Mouse (Mus musculus): Measurements from ENCODE around the gene Ceacam1.
"Not testable (repeated sequence)": the region's sequence is repeated elsewhere in the genome, so short reads cannot be mapped to it uniquely, and the experiment has no call there.

The Ceacam1 gene

GRCm38 (mm10) chr7:25439978-25440815 lies 37.2 kb downstream of the Ceacam1 start:
- no peak for DNase-seq (ENCODE audit: low spot score in 2 of 2)

- no peak for DNase-seq (ENCODE audit: low spot score in 2 of 2)
These were observed 38.1 kb downstream of the Ceacam1 start for GRCm38 (mm10) chr7:25439124-25439822.

- DNase-seq (ENCODE audit: low spot score in 2 of 2) = no peak
These were observed 40.7 kb downstream of the Ceacam1 start for GRCm38 (mm10) chr7:25436704-25437103.

- no peak for DNase-seq (ENCODE audit: low spot score in 2 of 2)
These were observed 41.2 kb downstream of the Ceacam1 start for GRCm38 (mm10) chr7:25436226-25436625.

- peak; percentile 24 to 26 for DNase-seq (ENCODE audit: low spot score in 2 of 2)
These were observed 41.9 kb downstream of the Ceacam1 start for GRCm38 (mm10) chr7:25435546-25435851.

GRCm38 (mm10) chr7:25434654-25435545 lies 42.5 kb downstream of the Ceacam1 start:
- no peak for DNase-seq (ENCODE audit: low spot score in 2 of 2)

- DNase-seq (ENCODE audit: low spot score in 2 of 2) = no peak
These were observed 43.4 kb downstream of the Ceacam1 start for GRCm38 (mm10) chr7:25433781-25434560.

- DNase-seq (ENCODE audit: low spot score in 2 of 2) = peak in 1 of 2 experiments; percentile 41
These were observed 44.3 kb downstream of the Ceacam1 start for GRCm38 (mm10) chr7:25433007-25433541.

- DNase-seq (ENCODE audit: low spot score in 2 of 2) = no peak
These were observed 45.0 kb downstream of the Ceacam1 start for GRCm38 (mm10) chr7:25432381-25432780.

- no peak for DNase-seq (ENCODE audit: low spot score in 2 of 2)
These were observed 47.3 kb downstream of the Ceacam1 start for GRCm38 (mm10) chr7:25429886-25430784.

GRCm38 (mm10) chr7:25428321-25428720 lies 49.1 kb downstream of the Ceacam1 start:
- no peak for DNase-seq (ENCODE audit: low spot score in 2 of 2)

- DNase-seq (ENCODE audit: low spot score in 2 of 2) = no peak
These were observed 50.3 kb downstream of the Ceacam1 start for GRCm38 (mm10) chr7:25427144-25427543.

- DNase-seq (ENCODE audit: low spot score in 2 of 2) = not testable (repeated sequence)
These were observed 51.0 kb downstream of the Ceacam1 start for GRCm38 (mm10) chr7:25426380-25426779.

GRCm38 (mm10) chr7:25424429-25424828 lies 53.0 kb downstream of the Ceacam1 start:
- DNase-seq (ENCODE audit: low spot score in 2 of 2) = peak; percentile 75 to 87

- no peak for DNase-seq (ENCODE audit: low spot score in 2 of 2)
These were observed 55.0 kb downstream of the Ceacam1 start for GRCm38 (mm10) chr7:25422286-25422841.

- no peak for DNase-seq (ENCODE audit: low spot score in 2 of 2)
These were observed 57.5 kb downstream of the Ceacam1 start for GRCm38 (mm10) chr7:25419943-25420342.

- no peak for DNase-seq (ENCODE audit: low spot score in 2 of 2)
These were observed 57.9 kb downstream of the Ceacam1 start for GRCm38 (mm10) chr7:25419536-25419935.

- peak in 1 of 2 experiments; percentile 63 for DNase-seq (ENCODE audit: low spot score in 2 of 2)
These were observed 59.8 kb downstream of the Ceacam1 start for GRCm38 (mm10) chr7:25417597-25417996.

- DNase-seq (ENCODE audit: low spot score in 2 of 2) = no peak
These were observed 64.5 kb downstream of the Ceacam1 start, which contains the start of gene Cxcl17 for GRCm38 (mm10) chr7:25412833-25413441. TSS of gene Cxcl17 (minus strand) at chr7:25412886.

Measured in spleen, postnatal 10 days (tissue).